In genomic region chr3:97356647-97357046, GRCm38 (mm10) we compare ENCODE assay signal across 21 mouse cellular contexts. TPM values are rescaled to one million over a fixed set of nuclear protein-coding genes. Genes with fewer than 3 reads are reported as not detected.
DNase-seq lines count a peak whose midpoint lies in the region; ATAC-seq lines count a peak whose summit lies in the region.
"Had no signal": no experiment of that assay in that cellular context is flagged by ENCODE, and none has a peak within 500 bp of the region (broad histone marks: within the 10 kb centered on the region; RNA-seq: fewer than 3 reads in every experiment).

No protein-coding gene starts in this region.

- no peak overlapping the region for H3K27ac ChIP-seq in heart, embryonic 10.5 days
- no peak overlapping the region for H3K27ac ChIP-seq in midbrain, embryonic 11.5 days (ENCODE audit: low read depth, low read length)
- H3K27ac ChIP-seq in midbrain, embryonic 15.5 days = no peak overlapping the region

- DNase-seq in heart, adult 11 months = peak; percentile 61
- no peak for DNase-seq in heart, postnatal 10 days
- DNase-seq in heart, embryonic 10.5 days (ENCODE audit: low spot score) = peak; percentile 66
- DNase-seq in heart, postnatal 14 days = no peak
- peak; percentile 64 for DNase-seq in midbrain, embryonic 11.5 days (ENCODE audit: low spot score, missing footprints)
- DNase-seq: adrenal gland, adult 2 months; adrenal gland, adult 8-10 months; adrenal gland, postnatal 10 days; adrenal gland, postnatal 14 days; adrenal gland, postnatal 25 days; adrenal gland, postnatal 36 days; B cell, adult 2 months; cerebellum, adult 11 months; cerebellum, adult 11-12 months; cerebellum, adult 18-20 months had no signal

- intact Hi-C loops in heart, postnatal 10 days (cut with DNase I) = no loop called here
- intact Hi-C loops in heart, postnatal 14 days (cut with DNase I) = no loop called here

- H3K9me3 ChIP-seq in heart, embryonic 10.5 days = no peaks in the 10 kb centered on the region
- H3K9me3 ChIP-seq in midbrain, embryonic 11.5 days (ENCODE audit: control insufficient read depth, low read length) = no peaks in the 10 kb centered on the region
- H3K9me3 ChIP-seq in midbrain, embryonic 15.5 days = no peaks in the 10 kb centered on the region
- H3K9me3 ChIP-seq: G1E had no signal

- no peak overlapping the region for H3K9ac ChIP-seq in midbrain, embryonic 11.5 days (ENCODE audit: low read length)
- H3K9ac ChIP-seq in midbrain, embryonic 15.5 days = no peak overlapping the region

- no peak overlapping the region for H3K4me3 ChIP-seq in heart, embryonic 10.5 days
- no peak overlapping the region for H3K4me3 ChIP-seq in midbrain, embryonic 11.5 days (ENCODE audit: low read depth, low read length)
- H3K4me3 ChIP-seq in midbrain, embryonic 15.5 days = no peak overlapping the region

- WGBS in heart, embryonic 10.5 days = 31% methylated on average over 2 of the region's 2 CpGs
- whole genome bisulfite sequencing in midbrain, embryonic 11.5 days = 39% methylated on average over 2 of the region's 2 CpGs
- WGBS in midbrain, embryonic 15.5 days = 34% methylated on average over 2 of the region's 2 CpGs

- H3K36me3 ChIP-seq in heart, embryonic 10.5 days = no peaks in the 10 kb centered on the region
- H3K36me3 ChIP-seq in midbrain, embryonic 11.5 days (ENCODE audit: control insufficient read depth, insufficient read depth, low read length) = no peaks in the 10 kb centered on the region
- H3K36me3 ChIP-seq in midbrain, embryonic 15.5 days (replicated peaks) = no peaks in the 10 kb centered on the region
- H3K36me3 ChIP-seq: G1E had no signal

- H3K27me3 ChIP-seq in heart, embryonic 10.5 days (ENCODE audit: insufficient read depth, poor library complexity, severe bottlenecking) = no peaks in the 10 kb centered on the region
- no peaks in the 10 kb centered on the region for H3K27me3 ChIP-seq in midbrain, embryonic 11.5 days (ENCODE audit: control insufficient read depth, insufficient read depth, low read length)
- H3K27me3 ChIP-seq in midbrain, embryonic 15.5 days (replicated peaks) = no peaks in the 10 kb centered on the region
- H3K27me3 ChIP-seq: CH12.LX had no signal

- no peak overlapping the region for H3K4me2 ChIP-seq in midbrain, embryonic 11.5 days
- H3K4me2 ChIP-seq in midbrain, embryonic 15.5 days = no peak overlapping the region

- H3K4me1 ChIP-seq in heart, embryonic 10.5 days = no peaks in the 10 kb centered on the region
- no peaks in the 10 kb centered on the region for H3K4me1 ChIP-seq in midbrain, embryonic 11.5 days (ENCODE audit: control insufficient read depth, insufficient read depth, low read length)
- no peaks in the 10 kb centered on the region for H3K4me1 ChIP-seq in midbrain, embryonic 15.5 days

- ATAC-seq in midbrain, embryonic 11.5 days (ENCODE audit: low FRiP score) = no peak
- ATAC-seq in midbrain, embryonic 15.5 days (replicated peaks) = no peak
- ATAC-seq: activated CD4-positive, CD25-positive, alpha-beta regulatory T cell, adult 4 months; CD4-positive, CD25-positive, alpha-beta regulatory T cell, adult 4 months; Patski had no signal

RNA-seq across cellular contexts. Expression of gene Bcl9, which starts 58.9 kb away (rescaled TPM):
- 10 to 100 TPM; 26.0 to 26.8 TPM for total RNA-seq in heart, postnatal 10 days (2021)
- 37.2 and 45.9 TPM in 2 replicates for polyA plus RNA-seq in heart, embryonic 10.5 days (2016; fragmentation: Nextera tagmentation; extraction: Ambion mirVana)
- total RNA-seq in heart, postnatal 14 days (2021) = 10 to 100 TPM; 24.6 to 27.2 TPM
- polyA plus RNA-seq in midbrain, embryonic 11.5 days (2014; fragmentation: Nextera tagmentation; extraction: Ambion mirVana) = 59.8 and 60.3 TPM in 2 replicates
- polyA plus RNA-seq in midbrain, embryonic 15.5 days (2015; fragmentation: Nextera tagmentation; extraction: Ambion mirVana) = 101 and 102 TPM in 2 replicates

Comparison
In these comparisons a context has a peak if more than half of its experiments do, and no peak if none do; other contexts are left out.
1. DNase-seq: peak in heart, adult 11 months (single experiment), heart, embryonic 10.5 days (single experiment) and midbrain, embryonic 11.5 days (single experiment); none in heart, postnatal 10 days (0 of 2) and heart, postnatal 14 days (0 of 2).